Mouse (Mus musculus): Measurements from ENCODE around the gene Ypel4.
"Not testable (repeated sequence)": the region's sequence is repeated elsewhere in the genome, so short reads cannot be mapped to it uniquely, and the experiment has no call there.

Gene Ypel4

DNA sequence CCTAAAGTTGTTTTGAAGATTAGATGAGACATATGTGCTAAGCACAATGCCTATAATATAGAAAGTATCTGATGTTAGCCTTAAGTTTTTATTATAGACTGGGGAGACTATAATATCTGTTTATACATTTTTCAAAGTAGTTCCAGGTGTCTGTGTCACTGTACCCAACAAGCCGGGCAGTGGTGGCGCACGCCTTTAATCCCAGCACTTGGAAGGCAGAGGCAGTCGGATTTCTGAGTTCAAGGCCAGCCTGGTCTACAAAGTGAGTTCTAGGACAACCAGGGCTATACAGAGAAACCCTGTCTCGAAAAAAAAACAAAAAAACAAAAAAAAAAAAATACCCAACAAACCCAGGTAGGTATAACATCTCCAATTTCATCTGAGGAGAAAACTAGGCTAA lies 5.7 kb upstream of the Ypel4 start:
- not testable (repeated sequence) for DNase-seq

- no peak for DNase-seq
Measured at GRCm38 (mm10) chr2:84731206-84731605, 2.7 kb upstream of the Ypel4 start.

DNA sequence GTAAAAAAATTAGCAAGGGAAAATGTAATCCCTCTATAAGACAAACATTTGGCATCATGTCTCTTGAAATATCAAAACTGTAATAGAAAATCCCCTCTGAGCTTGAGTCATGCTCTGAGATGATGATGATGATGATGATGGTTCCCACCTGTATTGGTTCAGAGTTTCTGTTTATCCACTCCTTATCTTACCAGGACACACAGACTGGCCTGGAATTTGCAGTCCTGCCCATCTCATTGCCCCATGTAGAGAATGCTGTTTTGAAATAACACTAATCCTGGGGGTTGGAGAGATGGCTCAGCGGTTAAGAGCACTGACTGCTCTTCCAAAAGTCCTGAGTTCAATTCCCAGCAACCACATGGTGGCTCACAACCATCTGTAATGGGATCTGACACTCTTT lies 1.5 kb upstream of the Ypel4 start:
- DNase-seq: no peak

- peak; percentile 77 for DNase-seq
Measured at GRCm38 (mm10) chr2:84734351-84734864, 550 bp downstream of the Ypel4 start.

DNA sequence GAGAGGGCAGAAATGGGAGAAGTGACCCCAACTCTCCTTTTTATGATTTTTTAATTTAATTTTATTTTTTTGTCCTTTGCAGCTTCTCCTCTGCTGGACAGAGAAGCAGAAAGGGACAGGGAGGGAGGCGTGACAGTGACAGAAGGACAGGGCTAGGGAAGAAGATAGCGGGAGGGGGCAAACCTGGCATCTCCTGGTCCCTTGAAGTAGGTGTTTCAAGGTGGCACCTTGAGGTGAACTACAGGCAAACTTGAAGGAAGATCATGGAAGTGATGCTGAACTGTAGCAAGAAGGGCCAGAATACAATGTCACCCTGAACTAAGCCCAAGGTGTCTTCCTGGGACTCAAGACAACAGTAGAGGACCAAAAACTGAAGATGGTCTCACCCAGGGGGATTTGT lies 1.1 kb downstream of the Ypel4 start:
- no peak for DNase-seq

DNA sequence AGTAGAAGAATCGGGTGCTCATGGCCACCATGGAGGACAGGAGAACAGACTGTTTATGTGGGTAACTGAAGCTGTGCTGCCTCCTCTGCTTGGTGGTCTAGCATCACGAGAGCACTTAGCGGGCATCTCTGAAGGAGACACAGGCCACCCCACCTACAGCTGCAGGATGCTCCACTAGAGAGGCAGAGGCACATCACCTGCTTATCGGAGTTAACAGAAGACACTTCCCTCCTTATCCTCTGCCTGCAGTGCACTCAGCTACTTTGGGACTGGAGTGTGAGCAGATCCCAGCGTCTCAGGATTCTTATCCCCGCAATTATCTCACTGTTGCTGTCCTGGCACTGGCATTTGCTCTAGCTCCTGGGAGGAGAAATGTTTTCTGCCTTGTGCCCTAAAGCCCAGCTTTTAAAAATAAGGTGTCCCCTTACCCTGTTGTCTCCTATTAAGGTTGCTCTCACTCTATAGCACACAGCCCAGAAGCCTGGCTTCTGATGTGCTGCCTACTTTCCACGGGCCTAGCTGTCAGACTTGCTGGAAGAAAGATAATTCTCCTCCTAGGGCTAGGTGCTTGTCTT lies 1.6 kb downstream of the Ypel4 start:
- DNase-seq: no peak

DNA sequence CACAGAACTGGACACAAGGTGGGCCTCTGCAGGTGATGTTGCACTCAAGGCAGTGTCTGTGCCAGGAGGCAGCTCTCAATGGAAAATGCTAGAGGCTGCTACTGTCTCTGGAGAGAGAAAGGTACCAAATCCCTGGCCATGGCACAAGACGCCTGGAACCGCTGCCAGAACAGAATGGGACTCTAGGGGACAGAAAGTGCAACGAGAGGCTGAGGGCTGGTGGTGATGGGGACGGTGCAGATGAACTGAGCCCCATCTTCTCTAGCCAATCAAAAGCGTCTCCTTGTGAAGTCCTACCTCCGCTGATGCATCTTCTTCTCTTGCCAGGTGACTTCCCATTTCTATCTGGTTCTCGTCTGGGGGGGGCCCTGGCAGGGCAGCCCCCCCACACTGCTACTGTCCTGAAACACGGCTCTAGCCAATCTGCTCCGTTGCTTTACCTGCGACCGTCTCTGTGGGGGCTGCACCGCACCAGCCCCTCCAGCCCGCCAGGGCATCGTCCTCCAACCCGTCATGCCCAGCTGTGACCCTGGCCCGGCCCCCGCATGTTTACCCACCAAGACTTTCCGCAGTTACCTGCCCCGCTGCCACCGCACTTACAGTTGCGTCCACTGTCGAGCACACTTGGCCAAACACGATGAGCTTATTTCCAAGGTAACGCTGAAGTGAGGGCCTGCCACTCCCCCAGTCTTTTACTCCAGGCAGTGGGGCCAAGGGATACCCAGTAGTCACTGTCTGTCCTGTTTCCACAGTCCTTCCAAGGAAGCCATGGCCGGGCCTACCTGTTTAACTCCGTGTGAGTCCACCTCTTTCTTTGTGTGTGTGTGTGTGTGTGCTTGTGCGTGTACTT lies 2.7 kb downstream of the Ypel4 start:
- peak; percentile 21 for DNase-seq

GRCm38 (mm10) chr2:84737451-84737925 lies 3.6 kb downstream of the Ypel4 start:
- DNase-seq: peak; percentile 69

DNA sequence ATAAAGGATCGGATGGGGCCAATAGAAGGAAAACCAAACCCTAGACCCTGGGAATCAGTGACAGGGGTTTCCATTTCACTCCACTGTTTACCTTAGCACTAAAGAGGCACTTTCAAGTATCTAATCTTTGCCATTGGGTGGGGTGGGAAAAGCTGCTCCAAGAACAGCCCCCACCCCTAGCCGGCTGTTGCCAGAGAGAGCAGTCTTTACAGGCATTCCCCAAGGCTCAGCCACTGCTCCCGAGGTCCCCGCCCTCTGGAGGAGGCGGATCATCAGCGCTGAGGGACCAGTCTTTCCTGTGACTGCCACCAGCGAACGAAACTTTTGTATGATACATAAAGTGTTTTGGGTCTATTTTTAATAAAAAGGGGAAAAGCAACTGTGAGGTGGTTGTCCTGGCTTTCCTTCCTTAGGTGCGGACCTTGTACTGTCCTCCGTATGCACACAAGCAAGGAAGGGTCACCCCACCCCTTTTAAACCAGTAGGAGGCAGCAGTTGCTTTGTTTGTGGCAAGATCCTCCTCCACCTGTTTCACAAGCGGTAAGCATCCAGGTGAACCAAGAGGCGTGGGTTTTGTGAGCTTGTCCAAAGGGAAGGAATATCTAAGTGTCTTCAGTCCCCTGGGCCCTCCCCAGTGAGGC lies 4.5 kb downstream of the Ypel4 start:
- DNase-seq: peak; percentile 68

DNA sequence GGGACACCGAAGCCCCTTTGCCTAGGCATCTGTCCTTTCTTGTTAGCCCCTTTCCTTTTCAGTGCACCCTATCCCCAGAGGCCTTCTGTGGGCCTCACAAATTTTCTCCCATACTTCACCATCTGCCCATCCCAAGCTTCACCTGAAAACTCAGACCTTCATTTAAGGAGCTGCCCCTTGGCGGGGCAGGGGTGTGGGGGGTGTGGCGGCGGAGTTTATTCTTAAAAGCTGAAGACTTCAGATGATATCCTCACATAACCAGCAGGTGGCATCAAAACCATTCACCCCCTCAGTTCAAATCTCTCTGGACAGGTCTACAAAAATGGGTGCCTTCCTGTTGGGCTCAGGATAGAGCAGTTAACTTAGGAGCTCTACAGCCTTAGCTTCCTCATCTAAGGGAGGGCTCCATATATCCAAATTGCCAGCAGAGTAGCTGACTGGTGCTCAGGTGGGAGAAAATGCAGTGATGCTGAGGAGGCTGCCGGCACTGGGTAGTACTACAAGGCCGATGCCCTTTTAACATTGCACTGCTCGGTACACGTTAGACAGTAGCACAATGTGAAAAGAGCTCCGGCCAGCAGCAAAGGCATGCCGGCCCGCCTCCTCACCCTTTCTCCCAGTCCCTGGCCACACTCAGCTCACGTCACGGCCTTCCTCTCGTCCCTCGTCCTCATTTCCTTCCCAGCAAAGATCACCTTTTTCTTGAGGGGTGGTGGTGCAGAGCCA lies 6.9 kb downstream of the Ypel4 start:
- peak; percentile 51 for DNase-seq

GRCm38 (mm10) chr2:84741841-84742450 lies 8.1 kb downstream of the Ypel4 start:
- DNase-seq: no peak

DNA sequence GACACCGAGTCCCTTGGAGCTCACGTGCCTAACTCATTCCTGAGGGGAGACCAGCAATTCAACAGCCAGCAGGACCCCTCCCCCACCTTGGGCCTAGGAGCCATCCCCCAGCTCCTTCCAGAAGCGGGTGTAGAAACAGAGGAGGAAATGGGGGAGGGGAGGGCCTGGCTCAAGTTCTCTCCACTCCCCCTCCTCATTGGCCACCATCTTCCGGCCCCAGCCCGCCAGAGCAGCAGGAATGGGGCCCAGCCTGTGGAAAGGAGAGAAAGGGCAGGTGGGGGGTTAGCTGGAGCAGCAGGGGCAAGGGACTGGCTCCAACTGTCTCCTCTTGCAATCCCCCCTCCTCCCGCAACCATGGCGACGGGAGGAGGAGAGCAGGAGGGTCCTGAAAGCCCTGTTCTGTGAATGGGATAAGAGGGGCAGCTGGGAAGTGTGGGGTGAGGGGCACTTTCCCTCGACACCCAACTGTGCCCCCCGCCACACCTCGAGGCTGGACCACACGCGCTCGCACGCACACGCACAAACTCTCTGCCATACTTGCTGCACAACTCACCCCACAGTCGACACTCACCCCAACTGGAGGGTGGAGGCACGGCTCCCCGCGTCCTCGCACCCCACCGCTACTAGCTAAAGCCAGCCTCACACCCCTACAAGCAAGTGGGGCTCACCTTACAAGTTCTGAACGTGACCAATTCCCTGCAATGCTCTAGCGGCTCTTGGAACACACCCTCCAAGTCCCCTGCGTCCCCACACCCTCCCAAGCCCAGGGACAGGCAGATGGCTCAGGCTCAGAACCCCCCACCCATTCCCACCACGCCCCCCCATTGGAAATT lies 8.8 kb downstream of the Ypel4 start:
- peak; percentile 95 for DNase-seq

DNA sequence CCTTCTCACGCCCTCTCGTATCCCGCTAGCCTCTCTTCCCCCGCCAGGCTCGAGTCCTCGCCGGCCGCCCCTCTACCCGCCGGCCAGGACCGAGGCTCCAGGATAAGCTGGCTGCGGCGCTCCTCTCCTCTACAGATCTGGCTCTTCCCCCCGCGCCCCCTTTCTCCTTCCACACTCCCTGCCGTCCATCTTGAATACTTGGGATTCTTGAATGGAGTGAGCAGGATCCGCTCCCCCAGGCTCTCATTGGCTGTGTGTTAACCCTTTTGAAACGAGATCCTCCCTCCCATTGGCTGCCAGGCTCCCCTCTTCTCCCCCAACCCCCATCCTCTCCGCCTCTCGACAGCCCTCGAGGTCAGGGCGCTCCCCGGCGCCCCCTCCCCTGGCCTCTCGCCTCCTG lies 9.7 kb downstream of the Ypel4 start, which contains the start of gene Gm19426:
Gm19426 (minus strand) TSS at position 95 of the 400 bp plus-strand sequence.
- peak; percentile 98 for DNase-seq

GRCm38 (mm10) chr2:84744126-84744525 lies 10.3 kb downstream of the Ypel4 start:
- no peak for DNase-seq

DNA sequence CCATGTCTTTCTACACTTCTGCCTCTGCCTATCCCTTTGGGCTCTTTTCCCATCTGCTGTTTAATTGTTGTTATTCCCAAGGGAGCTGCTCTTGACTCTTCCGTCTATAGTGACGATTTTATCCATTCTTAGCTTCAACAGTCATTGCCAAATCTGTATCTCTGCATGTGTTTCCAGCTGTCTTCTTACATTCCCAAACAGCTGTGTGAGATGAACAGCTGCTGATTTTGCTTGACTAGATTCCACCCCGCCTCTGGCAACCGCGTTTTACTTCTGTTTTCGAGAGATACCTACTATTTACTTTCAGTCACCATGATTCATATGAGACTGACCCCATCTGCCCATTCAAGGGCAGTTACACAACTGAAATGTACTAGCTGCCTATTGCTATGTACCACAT lies 16.3 kb downstream of the Ypel4 start:
- DNase-seq: no peak

DNA sequence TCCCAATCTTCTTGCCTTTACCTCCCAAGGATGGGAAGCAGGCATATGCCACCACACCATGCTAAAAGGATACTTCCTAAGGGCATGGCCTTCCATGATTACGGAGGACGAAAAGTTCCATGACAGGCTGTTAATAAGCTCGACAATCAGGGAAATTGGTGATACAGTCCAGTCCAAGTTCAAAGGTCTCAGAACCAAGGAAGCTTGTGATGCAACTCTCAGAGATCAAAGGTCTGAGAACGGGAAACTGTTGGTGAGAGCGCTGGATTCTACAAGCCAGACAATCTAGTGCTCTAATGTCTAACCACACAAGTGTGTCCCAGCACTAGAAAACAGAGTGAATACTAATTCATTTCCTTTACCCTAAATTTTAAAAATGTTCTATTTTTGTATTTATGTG lies 22.4 kb downstream of the Ypel4 start:
- DNase-seq: no peak

DNA sequence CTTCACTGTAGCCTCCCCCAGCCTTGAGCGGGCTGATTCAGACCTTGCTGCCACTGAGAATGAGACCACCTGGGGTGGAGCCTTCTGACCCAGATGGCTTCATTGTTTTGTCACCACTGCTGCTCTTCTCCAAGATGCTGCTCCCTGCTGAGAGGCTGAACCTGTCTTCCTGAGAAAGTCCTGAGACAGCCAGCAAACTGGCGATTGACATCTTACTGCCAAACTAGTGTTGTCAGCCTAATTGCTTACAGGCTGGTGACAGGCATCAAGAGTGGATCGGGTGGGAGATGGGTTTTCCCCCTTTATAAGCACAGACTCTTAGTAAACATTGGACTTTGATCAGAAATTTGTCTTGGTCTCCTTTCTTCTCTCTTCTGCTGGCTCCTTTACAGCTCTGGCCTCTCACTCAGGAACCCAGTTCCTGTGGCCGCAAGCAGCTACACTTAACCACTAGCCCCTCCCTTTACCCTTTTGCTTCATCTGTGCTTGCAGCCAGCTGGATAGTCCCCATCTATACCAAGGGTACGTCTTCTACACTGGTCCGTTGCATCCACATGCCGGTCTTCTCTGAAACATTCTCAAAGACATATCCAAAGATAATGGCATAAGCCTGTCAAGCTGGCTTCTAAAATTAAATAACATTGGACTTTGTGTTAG lies 23.3 kb downstream of the Ypel4 start:
- DNase-seq: no peak

DNA sequence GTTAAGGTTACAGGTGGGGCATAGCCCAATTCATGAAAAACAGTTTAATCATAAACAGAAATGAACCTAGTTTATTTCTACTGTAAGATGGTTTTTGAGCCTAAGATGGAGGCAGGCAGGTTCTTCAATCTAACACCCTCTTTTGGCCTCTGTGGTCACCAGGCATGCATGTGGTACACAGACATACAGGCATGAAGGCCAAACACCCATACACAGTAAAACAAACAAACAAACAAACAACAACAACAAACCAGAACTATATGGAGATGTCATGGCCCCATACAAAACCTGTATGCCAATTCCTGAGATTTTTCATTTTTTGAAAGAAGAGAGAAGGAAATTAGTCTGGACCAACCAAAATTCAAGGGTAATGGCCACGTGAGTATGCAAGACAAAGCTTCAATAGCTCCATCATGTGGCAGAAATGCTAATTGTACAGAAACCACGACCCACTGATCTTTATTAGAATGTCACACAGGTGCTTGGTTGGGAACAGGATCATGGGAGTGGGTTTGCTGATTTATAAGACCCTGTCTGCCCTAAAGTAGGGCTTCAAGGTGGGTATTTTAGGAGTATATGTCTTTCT lies 24.8 kb downstream of the Ypel4 start:
- peak; percentile 83 for DNase-seq

GRCm38 (mm10) chr2:84760777-84761176 lies 26.9 kb downstream of the Ypel4 start:
- DNase-seq: no peak

DNA sequence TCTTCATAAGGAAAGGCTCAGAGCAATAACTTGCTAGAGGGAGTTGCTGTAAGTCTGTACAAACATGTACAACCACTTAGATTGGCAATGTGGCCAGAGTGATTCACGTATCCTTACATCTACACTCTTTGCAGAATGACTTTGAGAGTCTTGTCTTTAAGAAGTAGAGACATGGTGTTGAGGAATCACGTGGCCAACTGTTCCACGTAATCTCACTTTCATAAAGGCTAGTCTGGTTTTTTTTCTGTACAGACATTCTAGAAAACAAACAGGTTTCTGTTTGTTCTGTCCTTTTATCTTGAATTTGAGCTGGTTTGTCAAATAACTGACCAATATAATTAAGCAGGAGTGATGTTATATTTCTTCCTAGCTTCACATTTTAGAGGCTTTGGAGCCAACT lies 27.5 kb downstream of the Ypel4 start:
- DNase-seq: no peak

DNA sequence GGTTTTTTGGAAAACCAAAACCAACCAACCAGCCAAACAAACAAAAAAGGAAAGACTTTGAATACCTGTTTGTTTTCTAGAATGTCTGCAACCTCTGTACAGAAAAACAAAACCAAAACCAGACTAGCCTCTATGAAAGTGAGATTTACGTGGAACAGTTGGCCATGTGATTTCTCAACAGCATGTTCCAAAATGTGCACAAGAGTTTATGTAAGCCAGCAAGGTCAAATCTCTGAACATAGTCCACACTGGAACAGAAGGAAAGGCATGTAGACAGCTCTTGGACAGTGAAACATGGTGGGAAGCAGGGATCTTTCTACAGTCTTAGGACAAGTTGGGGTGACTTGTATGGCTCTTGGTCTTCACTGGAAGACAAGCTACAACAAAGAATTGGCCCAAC lies 28.0 kb downstream of the Ypel4 start:
- no peak for DNase-seq
